Mouse (Mus musculus) liver, embryonic 14.5 days (tissue): Measurements from ENCODE around the gene Tex33.

Experiments used
- CTCF ChIP-seq: IDR thresholded peaks from 2 replicates; pipeline ENCODE4 v1.5.1; 2016; ENCODE audit warnings: antibody characterized with exemption, low read depth, control low read depth
- EP300 ChIP-seq: IDR thresholded peaks from 2 replicates; pipeline ENCODE4 v1.6.1; 2016; ENCODE audit warnings: antibody characterized with exemption, low read depth

- peak; percentile 72 for TF ChIP-seq CTCF
- TF ChIP-seq EP300: no peak
Observed at GRCm38 (mm10) chr15:78354958-78355357, 40.8 kb downstream of the Tex33 start.
